Mouse (Mus musculus) left cerebral cortex, postnatal 36 days (tissue): ENCODE data around the gene Adamts14. TPM values are rescaled to one million over a fixed set of nuclear protein-coding genes. Genes with fewer than 3 reads are reported as not detected.

Source experiments
- DNase-seq, 2 experiments: peaks; one replicate each; pipeline ENCODE4 v3.0.0; 2021 to 2022; ENCODE audit warnings: low spot score in 2 of 2, mixed read lengths in 1 of 2
- intact Hi-C: fragments of 180-260 bp; cut with DNase I; formaldehyde crosslinking; loops from one replicate; pipeline ENCODE4 v1.15.1; 2025
- total RNA-seq, 2 experiments: library from RNA; stranded (reverse); gene quantifications; 2 replicates each; pipeline ENCODE4 v1.2.3; 2021

Adamts14 gene
- total RNA-seq: under 1 TPM; 0.20 to 0.41 TPM

DNA sequence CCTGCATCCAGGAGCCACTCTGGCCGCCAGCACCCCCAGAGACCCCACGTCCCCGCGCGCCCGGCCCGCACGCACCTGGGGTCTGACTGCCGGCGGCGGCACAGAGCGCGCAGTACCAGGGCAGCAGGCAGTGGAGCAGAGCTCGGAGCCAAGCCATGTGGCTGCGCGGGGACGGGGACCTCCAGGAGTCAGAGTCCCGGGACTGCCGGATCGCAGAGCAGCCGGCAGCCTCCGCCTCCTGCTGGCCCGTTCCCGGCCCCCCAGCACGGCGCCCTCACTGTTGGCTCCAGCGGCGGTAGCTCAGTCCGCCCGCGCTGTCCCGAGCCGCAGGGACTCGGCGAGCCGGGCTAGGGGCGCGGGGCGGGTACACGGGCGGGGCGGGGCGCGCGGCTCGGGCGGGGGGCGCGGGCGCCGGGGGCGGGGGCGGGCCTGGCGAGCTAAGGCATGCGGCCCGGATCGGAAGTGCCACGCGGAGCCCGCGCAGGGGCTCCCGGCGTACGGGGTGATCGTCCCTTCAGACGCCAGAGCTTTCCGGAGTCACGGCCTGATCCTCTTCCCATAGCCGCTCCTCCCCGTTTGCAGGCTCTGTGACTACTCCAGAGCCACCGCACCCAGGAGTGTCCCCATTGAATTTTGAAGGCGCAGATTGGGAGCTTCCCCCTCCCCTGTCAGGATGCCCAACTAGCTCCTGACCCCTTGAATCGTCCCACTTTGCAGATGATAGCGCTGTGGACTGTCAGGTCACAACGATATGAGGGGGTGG is at the start of gene Adamts14:
Gene Adamts14 (minus strand): TSS at position 358 of the 763 bp plus-strand sequence.
- no peak for DNase-seq
- intact Hi-C loops: no loop called here

DNA sequence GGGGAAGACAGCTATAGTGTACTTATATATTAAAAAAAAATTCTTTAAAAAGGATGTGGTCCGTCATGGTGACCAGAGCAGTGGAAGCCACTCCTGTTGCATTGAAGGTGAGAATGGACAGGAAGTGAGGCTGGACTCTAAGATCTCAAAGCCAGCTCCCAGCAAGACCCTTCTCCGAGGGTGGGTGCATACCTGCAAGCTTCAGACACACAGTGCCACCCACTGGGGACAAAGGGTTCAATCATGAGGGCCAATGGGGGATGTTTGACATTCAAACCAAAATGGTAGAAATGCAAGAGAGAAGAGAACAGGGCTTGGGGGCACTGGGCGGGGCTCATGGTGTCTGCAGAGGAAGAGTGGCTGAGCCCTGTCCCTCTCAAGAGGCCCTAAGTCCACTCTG is 45.3 kb upstream of the Adamts14 start:
- intact Hi-C loops: no loop called here
- DNase-seq: no peak

DNA sequence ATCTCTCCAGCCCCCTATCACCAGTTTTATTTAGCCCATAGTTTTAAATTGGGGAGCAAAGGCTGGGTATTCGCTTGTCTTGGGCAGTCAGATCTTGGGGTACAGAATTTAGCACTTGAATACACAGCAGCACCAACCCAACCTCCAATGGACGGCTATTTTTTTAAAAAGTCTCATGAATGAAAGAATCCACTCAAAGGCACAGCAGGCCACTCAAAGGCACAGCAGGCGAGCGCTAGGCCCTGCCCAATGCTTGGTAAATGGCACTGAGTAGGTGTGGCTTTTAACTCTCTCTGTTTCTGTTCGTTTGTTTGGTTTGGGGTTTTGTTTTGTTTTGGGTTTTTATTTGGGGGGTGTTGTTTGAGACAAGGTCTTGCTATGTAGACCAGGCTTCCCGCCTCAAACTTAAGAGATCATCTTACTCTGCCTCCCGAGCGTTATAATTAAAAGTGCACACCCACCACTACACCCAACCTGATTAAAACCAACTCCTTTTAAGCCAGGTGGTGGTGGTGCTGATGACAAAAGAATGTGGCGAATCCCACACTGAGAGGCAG is 42.2 kb upstream of the Adamts14 start:
- intact Hi-C loops: no loop called here
- DNase-seq: no peak

DNA sequence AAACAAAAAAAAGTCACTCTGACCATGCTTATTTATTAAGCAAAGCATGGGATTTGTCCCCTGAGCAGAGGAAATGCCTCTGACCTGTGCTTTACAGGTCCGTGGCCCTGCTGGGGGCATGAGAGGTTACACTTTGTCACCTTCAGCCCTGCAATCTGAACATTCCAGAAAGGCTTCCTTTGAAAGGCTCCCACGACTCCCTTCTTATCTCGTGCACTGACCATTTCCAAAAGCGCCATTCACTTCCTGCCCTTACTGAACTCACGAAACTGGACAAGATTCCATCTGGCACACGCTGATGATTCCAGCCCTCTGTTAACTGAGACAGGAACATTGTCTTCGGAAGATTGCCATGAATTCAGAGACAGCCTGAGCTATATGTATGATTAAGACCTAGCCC is 40.5 kb upstream of the Adamts14 start:
- intact Hi-C loops: no loop called here
- no peak for DNase-seq

DNA sequence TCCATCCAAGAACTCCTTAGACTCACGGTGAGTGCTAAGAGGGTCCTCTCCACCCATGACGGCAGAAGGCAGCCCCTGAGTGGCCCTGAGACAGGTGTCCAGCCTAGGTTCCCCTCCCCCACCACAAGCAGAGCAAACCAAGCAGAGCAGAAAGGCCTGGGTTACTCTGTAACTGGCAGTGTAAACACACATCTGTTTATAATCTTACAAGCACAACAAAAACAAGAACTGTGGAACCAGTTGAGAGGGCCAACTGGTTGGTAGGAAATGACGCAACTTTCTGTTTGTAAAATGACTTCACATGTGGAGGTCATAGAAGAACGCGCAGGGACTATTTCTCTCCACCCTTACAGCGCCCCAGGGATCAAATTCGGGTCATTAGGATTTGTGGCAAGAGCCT is 39.5 kb upstream of the Adamts14 start:
- no peak for DNase-seq
- intact Hi-C loops: no loop called here

DNA sequence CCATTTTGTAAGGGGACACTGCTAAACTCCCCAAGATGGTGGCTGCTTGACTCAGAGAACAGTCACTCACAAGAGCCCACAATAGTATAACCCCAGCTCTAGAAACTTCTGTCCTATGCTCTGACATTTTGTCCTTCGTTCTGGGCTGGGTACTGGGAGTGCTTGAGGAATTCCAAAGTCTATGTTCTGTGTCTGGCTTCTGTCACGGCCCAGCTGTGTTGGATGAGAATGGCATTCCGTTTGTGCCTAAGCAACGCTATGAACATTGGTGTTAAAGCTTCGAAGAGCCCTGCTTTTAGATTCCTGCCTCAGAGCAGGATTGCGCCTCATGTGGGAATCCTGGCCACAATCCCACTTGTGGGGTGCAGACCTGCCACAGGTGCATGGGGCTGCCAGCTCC is 38.9 kb upstream of the Adamts14 start:
- DNase-seq: no peak
- intact Hi-C loops: no loop called here

DNA sequence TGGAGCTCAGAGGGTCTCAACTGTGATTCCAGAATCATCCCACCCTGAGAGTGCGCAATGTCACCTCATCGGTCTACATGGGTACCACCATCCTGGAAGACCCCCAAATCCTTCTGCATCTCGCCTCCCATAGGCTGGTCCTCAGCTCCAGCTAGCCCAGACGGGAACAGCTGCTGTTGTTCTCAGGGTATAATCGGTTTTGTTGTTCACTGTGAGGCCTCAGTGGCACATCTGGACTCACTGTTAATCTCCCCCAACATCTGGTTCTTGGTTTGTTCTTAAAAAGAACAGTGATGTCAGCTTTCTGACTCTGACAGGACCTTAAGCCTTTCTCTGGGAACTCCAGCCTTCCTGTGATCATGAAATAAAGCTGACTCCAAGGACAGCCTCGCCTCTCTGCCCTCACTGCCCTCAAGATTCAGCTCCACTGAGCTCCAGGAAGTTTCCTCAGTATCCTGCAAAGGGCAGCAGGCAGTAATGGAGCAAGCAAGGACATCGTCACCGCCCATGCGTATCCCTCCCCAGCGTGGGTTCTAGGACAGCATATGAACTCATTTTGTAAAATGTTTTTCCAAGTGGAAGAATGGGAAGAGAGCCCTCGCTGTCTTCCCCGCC is 35.6 kb upstream of the Adamts14 start:
- intact Hi-C loops: no loop called here
- DNase-seq: no peak

DNA sequence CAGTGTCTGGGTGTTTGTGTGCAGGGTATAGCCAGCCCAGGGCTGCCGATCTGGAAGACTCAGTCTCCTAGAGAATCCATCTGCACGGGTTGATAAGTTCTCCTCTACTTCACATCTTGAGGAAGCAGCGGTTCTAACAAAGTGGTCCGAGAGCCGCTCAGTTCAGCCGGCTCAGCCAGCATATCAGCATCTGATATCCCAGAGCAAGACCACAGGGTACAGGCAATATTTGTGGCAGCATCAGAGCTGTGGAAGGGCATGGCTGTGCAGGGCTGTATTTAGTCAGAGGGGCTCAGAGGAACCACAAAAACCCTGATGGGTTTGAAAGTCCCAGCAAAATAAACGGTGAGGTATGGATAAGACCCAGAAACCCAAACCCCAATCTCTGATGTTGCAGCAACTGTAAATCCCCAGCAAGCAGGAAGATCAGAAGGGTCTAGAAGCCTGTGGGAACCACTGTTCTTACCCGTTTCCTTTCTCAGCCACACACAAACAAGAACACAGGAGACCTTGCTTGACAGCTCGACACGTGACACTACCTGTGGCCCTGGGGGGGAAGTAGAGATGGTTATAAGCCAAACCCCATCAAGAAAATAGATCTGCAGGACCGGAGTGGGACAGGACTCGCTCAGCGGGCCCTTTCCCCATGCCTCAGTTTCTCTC is 32.8 kb upstream of the Adamts14 start:
- DNase-seq: no peak
- intact Hi-C loops: no loop called here

DNA sequence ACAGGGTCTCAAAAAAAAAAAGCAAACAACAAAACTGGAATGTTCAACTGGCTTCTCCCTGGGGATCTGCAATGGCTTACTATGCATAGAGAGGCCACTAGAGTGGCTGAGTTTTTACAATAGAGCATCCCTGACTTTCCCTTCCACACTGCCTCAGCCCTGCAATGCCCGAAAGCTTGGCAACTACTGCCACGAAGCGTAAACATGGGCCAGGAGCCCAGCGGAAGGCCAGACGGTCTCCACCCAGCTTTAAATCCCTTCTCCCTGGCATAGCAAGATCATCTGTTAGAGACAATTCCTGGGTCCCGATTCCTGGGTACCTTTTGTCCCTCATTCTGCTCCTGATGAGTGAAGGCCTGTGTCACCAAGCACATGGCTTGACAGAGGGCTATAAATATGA is 30.8 kb upstream of the Adamts14 start:
- intact Hi-C loops: no loop called here
- no peak for DNase-seq

DNA sequence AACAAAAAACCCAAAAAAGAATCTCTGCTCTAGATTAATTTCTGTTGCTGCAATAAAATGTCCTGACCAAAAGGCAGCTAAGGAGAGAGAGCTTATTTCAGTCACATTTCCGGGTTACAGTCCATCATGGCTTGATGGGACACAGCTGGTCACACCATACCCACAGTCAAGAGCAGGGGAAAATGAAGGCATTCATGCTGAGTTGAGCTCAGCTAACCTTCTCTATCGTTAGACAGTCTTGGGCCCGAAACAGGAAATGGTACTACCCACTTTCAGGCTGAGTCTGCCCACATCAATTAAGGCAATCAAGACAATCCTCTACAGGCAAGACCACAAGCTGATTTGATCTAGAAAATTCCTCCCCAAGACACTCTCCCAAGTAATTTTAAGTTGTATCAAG is 27.8 kb upstream of the Adamts14 start:
- no peak for DNase-seq
- intact Hi-C loops: no loop called here

DNA sequence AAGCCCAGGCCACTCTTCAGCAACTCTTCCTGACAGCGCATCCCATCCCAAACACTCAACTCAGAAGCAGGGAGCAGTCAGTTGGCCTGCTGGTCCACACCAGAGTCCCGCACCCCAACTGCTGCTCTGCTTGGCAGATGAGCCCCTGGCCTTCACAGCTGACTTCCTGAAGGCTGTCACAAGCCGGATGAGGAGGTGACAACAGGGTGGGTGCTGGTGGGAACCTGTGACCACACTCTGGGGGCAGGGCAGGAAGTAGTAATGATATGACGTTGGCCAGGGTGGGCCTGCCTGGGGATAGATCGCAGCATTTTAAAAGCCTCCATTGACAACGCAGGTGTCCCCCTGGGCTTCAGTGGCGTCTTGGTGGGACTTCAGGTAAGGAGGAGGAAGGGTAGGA is 24.2 kb upstream of the Adamts14 start, which contains the start of gene Prf1:
Gene Prf1 (plus strand): TSS at position 357 of the 400 bp plus-strand sequence.
- intact Hi-C loops: no loop called here
- DNase-seq: no peak

DNA sequence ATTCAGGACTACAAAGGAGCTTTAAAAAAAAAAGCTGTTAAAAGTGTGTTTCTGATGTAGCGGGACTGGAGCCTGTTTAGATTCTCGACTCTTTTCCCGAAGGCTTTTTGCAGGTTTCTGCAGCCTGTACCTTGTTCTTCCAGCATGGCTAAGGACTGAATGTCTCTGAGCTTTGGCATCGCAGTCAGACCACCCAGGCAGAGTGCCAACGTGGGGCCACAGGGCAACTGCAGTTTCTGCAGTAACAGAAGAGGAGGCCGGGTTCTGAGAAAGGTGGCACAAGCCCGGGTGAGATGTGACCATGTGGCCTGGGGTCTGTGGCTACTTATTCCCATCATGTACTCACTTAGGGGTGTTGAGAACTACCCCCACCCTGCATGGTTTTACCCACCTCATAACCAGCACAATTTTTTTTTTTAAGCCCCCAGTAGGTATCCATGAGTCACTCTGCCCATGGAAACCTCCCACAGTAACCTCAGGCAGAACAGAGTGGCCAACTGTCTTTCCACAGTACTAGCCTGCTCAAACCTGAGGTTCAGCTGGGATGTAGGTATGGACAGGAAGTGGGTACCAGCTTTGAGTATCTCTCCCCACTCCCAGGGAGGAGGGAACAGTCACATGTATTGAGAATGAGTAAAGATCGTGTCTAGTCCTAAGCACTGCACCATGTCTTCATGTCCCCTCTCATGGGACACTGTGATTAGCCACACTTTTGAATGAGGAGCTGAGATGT is 23.6 kb upstream of the Adamts14 start:
- intact Hi-C loops: no loop called here
- no peak for DNase-seq

DNA sequence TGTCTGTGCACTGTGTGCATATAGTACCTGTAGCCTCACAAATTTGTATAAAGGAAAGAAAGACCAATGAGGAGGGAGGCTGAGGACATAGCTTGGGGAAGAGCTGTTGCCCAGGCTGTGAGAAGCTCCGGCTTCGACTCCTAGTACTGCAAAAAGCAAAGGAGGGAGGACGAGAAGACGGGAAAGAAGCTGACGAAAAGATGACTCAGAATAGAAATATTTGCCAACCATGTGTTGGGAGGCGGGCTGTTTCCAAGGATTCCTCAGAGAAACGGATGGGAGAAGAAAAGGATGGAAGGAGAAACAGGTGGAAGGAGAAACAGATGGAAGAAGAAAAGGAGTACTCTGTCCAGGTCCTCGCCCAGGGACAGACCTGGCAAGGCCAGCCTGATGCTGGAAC is 21.0 kb upstream of the Adamts14 start:
- no peak for DNase-seq
- intact Hi-C loops: no loop called here

DNA sequence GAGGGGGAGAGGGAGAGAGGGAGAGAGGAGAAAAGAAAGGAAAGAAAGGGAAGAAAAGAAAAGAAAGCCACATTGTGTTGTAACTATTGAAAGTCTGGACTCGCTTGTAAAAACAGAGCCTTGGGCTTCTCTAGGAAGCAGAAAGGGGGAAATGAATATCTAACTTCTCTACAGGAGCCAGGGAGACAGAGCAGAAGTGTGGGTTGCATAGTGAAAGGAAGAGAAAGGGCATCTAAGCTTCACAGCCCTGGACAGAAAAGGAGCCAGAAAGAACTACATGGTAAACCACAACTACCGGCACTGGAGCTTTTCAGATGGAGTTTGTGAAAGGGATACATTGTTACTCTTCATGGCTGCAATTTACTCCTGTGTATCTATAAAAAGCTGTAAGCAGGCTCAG is 17.2 kb upstream of the Adamts14 start:
- intact Hi-C loops: no loop called here
- no peak for DNase-seq

DNA sequence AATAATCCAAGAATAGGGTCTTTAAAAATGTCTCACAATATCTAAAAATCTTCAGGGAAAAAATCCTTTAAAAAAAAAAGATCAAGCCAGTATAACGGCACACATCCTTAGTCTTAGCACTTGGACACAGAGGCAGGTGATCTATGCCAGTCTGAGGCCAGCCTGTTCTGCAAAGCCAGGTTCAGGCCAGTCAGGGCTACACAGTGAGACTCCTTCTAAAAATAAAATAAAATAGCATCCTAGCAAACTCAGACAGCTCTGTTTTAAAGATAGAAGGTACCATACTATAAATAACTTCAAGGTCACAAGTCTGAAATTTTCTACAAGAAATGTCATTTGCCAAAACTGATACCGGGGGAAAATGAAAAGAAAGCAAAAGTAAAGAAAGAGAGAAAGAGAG is 16.8 kb upstream of the Adamts14 start:
- no peak for DNase-seq
- intact Hi-C loops: no loop called here

DNA sequence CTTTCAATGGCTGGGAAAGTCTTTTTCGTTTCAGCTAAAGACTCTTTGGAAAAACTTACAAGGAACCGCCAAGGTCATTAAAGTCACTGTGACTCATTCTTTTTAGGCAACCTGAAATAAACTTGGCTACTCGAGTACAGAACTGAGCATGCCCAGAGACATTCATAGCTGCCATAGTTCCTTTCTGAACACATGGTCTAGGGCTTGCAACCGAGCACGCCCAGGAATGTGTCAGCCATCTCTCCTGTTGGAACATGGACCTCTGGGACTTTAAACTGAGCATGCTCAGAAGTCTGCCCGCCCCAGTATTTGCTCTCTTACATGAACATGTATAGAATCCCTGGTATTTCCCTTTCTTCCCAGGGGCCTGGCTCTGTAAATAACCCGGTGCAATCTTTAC is 13.0 kb upstream of the Adamts14 start:
- DNase-seq: no peak
- intact Hi-C loops: no loop called here

DNA sequence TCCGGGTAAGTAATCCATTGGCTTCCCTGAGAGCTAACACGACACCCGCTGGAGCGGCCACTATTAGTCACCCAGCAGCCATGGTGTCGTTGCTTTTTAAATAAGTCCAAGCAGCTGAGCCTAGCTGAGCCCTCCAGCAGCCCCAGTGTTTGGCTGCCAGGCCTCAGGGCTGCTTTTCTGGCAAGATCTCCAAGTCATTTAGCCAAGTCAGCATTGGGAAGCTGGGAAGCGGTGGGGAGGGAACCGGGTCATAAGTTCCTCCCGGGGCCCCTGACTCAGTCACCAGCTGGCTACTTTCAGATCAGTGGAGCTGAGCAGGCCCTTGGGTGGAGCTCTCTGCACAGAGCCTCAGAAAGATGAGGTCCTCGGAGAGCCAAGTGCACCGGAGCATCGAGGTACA is 12.0 kb upstream of the Adamts14 start:
- DNase-seq: no peak
- intact Hi-C loops: no loop called here

DNA sequence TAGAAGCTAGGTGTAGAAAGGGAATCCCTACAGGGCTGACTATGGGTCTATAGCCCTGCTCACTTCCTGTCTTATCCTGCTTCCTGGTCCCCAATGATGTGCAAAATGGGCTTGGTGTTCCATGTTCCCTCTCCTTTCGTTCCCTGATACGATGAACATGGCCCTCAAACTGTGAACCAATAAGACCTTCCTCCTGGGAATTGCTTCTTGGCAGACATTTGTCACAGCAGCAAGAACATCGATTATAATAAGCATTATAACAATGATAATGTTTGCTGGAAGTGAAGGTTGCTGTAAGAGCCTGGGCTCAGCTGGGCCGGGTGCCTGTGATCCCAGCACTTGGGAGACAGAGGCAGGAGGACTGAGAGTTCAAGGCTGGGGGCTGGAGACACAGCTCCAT is 11.1 kb upstream of the Adamts14 start:
- intact Hi-C loops: no loop called here
- DNase-seq: no peak

DNA sequence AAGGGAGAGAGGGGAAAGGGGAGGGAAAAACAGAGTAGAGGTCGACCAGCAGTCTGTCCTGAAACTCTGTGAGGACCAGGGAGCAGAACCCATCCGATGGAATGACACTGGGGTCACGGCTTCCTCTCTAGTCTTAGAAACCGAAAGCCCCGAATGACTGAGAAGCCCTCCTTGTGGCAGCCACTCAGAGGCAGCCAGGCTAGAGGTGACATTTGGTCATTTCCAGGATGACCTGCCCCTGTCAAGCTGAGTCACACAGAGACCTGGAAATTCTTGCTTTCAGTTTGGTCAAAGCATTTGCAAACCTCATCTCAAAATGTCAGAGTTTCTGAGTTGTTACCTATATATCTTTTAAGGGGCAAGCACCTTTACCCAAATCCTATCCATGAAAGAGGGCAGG is 7.9 kb upstream of the Adamts14 start:
- DNase-seq: no peak
- intact Hi-C loops: no loop called here
